Mouse (Mus musculus): ENCODE data around the gene Bnip2. TPM values are rescaled to one million over a fixed set of nuclear protein-coding genes. Genes with fewer than 3 reads are reported as not detected.

Bnip2 gene
- total and polyA plus RNA-seq, 3 experiments = 54.3 to 104 (median 88.1) TPM

DNA sequence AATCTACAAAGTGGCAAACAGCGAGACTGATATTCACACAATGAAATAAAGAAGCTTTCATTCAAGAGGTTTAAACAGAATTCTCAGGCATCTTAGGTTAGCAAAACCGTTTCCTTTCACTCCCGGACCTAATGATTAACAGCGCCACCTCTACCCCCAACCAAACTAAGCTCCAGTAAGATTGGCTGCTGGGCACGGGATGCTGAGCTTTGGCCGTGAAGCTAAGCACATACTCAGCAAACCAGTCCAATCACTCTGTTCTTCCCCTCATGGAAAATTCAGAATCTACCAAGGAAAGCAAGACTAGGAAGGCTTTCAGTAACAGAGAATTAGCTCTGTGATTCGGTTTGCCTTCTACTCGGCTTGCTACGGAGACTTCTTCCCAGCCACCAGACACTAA lies 43.8 kb downstream of the Bnip2 start:
- Histone ChIP-seq H3K4me2 (ENCODE audit: insufficient read depth, low read depth, poor library complexity, severe bottlenecking) (no peak overlapping the region), H3K27ac (ENCODE audit: insufficient read depth, low read depth) (no peak overlapping the region), H3K27me3 (replicated peaks) (no peaks in the 10 kb centered on the region), H3K9ac (ENCODE audit: insufficient read depth, low read depth) (no peak overlapping the region), H3K36me3 (replicated peaks in 1 of 2; ENCODE audit: control insufficient read depth in 1 of 2, insufficient read depth in 1 of 2, low read length in 1 of 2) (no peaks in the 10 kb centered on the region), H3K79me2 (replicated peaks; ENCODE audit: control insufficient read depth, extremely low read depth, insufficient read depth, poor library complexity, severe bottlenecking) (no peaks in the 10 kb centered on the region), H3K4me1 (ENCODE audit: control insufficient read depth in 1 of 2, insufficient read depth in 2 of 2) (peaks cover 3 to 10% of the 10 kb centered on the region in 2 experiments; a peak in 1 of 4 replicates), H3K9me3 (replicated peaks; ENCODE audit: low read length) (no peaks in the 10 kb centered on the region), H3K4me3 (replicated peaks in 1 of 3; ENCODE audit: low read depth in 2 of 3, low read length in 2 of 3, poor library complexity in 1 of 3) (no peak overlapping the region)
- no peak for TF ChIP-seq ZNF384 (IDR thresholded peaks at IDR 0.05; ENCODE audit: low read depth, low read length)
- no peak for TF ChIP-seq TCF12 (IDR thresholded peaks at IDR 0.05; ENCODE audit: low read depth, low read length)
- no peak for TF ChIP-seq ELF1 (IDR thresholded peaks at IDR 0.05; ENCODE audit: low read depth, low read length)
- TF ChIP-seq TBP (conservative IDR thresholded peaks at IDR 0.05; ENCODE audit: low read depth, low read length) = no peak
- no peak for TF ChIP-seq USF1 (IDR thresholded peaks at IDR 0.05; ENCODE audit: low read depth, low read length)
- no peak for TF ChIP-seq SIN3A (IDR thresholded peaks at IDR 0.05; ENCODE audit: low read length)
- TF ChIP-seq NRF1 (IDR thresholded peaks at IDR 0.05; ENCODE audit: low read depth, low read length) = no peak
- TF ChIP-seq POLR2AphosphoS2 (IDR thresholded peaks at IDR 0.05; ENCODE audit: low read depth, low read length) = no peak
- no peak for TF ChIP-seq MAZ (IDR thresholded peaks at IDR 0.05; ENCODE audit: low read depth, low read length)
- no peak for TF ChIP-seq HCFC1 (IDR thresholded peaks at IDR 0.05; ENCODE audit: low read depth, low read length)
- no peak for TF ChIP-seq RAD21 (IDR thresholded peaks at IDR 0.05; ENCODE audit: low read depth, low read length)
- no peak for TF ChIP-seq MAFK (IDR thresholded peaks at IDR 0.05; ENCODE audit: insufficient replicate concordance, low read length)
- TF ChIP-seq CHD2 (IDR thresholded peaks at IDR 0.05; ENCODE audit: low read length) = no peak
- in situ Hi-C loops (cut with MboI; ENCODE audit: low pct_ligation_motif_present, low pct_unique_long_range_greater_than_20kb, low sequenced_read_pairs) = no loop called here
- DNase-seq (ENCODE audit: extremely low read depth) = no peak
- dilution Hi-C loops (cut with MboI; ENCODE audit: extremely low pct_ligation_motif_present, extremely low pct_unique_long_range_greater_than_20kb, low sequenced_read_pairs) = no loop called here

GRCm38 (mm10) chr9:70034702-70035101 lies 45.4 kb downstream of the Bnip2 start:
- H3K4me1 ChIP-seq (ENCODE audit: control insufficient read depth in 1 of 2, insufficient read depth in 2 of 2) = peaks cover 0 to 10% of the 10 kb centered on the region in 2 experiments; a peak in 1 of 4 replicates
- H3K27ac ChIP-seq (ENCODE audit: insufficient read depth, low read depth) = no peak overlapping the region
- in situ Hi-C loops (cut with MboI; ENCODE audit: low pct_ligation_motif_present, low pct_unique_long_range_greater_than_20kb, low sequenced_read_pairs) = no loop called here
- no peaks in the 10 kb centered on the region for H3K27me3 ChIP-seq (replicated peaks)
- H3K4me2 ChIP-seq (ENCODE audit: insufficient read depth, low read depth, poor library complexity, severe bottlenecking) = no peak overlapping the region
- H3K79me2 ChIP-seq (replicated peaks; ENCODE audit: control insufficient read depth, extremely low read depth, insufficient read depth, poor library complexity, severe bottlenecking) = no peaks in the 10 kb centered on the region
- peaks cover 2% of the 10 kb centered on the region for H3K9me3 ChIP-seq (replicated peaks; ENCODE audit: low read length)
- no peak overlapping the region for H3K9ac ChIP-seq (ENCODE audit: insufficient read depth, low read depth)
- TF ChIP-seq EP300 (IDR thresholded peaks at IDR 0.05; ENCODE audit: low read length) = no peak
- TF ChIP-seq RAD21 (IDR thresholded peaks at IDR 0.05; ENCODE audit: low read depth, low read length) = no peak
- TF ChIP-seq ZNF384 (IDR thresholded peaks at IDR 0.05; ENCODE audit: low read depth, low read length) = no peak
- no peak for TF ChIP-seq KAT2A (IDR thresholded peaks at IDR 0.05; ENCODE audit: insufficient replicate concordance, low read length)
- no peak for TF ChIP-seq POLR2A (IDR thresholded peaks at IDR 0.05; ENCODE audit: low read depth, low read length)
- no peak for TF ChIP-seq JUN (IDR thresholded peaks at IDR 0.05; ENCODE audit: insufficient read depth, low read depth, low read length)
- TF ChIP-seq PAX5 (IDR thresholded peaks at IDR 0.05; ENCODE audit: low read length) = no peak
- no peak for TF ChIP-seq POLR2AphosphoS2 (IDR thresholded peaks at IDR 0.05; ENCODE audit: low read depth, low read length)
- no peak for TF ChIP-seq ETS1 (conservative IDR thresholded peaks at IDR 0.05; ENCODE audit: low read depth, low read length)
- TF ChIP-seq CHD2 (IDR thresholded peaks at IDR 0.05; ENCODE audit: low read length) = no peak
- no peak for TF ChIP-seq MAX (IDR thresholded peaks at IDR 0.05; ENCODE audit: low read length)
- TF ChIP-seq MAZ (IDR thresholded peaks at IDR 0.05; ENCODE audit: low read depth, low read length) = no peak
- no peak for TF ChIP-seq GABPA (IDR thresholded peaks at IDR 0.05; ENCODE audit: insufficient replicate concordance, low read depth, low read length)
- TF ChIP-seq NRF1 (IDR thresholded peaks at IDR 0.05; ENCODE audit: low read depth, low read length) = no peak
- TF ChIP-seq ZMIZ1 (IDR thresholded peaks at IDR 0.05; ENCODE audit: low read depth, low read length) = no peak
- no peak for TF ChIP-seq JUND (conservative IDR thresholded peaks at IDR 0.05; ENCODE audit: low read depth, low read length)
- no peak for TF ChIP-seq MYC (IDR thresholded peaks at IDR 0.05; ENCODE audit: low read depth, low read length)
- TF ChIP-seq MAFK (IDR thresholded peaks at IDR 0.05; ENCODE audit: insufficient replicate concordance, low read length) = no peak
- TF ChIP-seq TBP (conservative IDR thresholded peaks at IDR 0.05; ENCODE audit: low read depth, low read length) = no peak
- dilution Hi-C loops (cut with MboI; ENCODE audit: extremely low pct_ligation_motif_present, extremely low pct_unique_long_range_greater_than_20kb, low sequenced_read_pairs) = no loop called here
- no peak for DNase-seq (ENCODE audit: extremely low read depth)
- no peaks in the 10 kb centered on the region for H3K36me3 ChIP-seq (replicated peaks in 1 of 2; ENCODE audit: control insufficient read depth in 1 of 2, insufficient read depth in 1 of 2, low read length in 1 of 2)
- H3K4me3 ChIP-seq (replicated peaks in 1 of 3; ENCODE audit: low read depth in 2 of 3, low read length in 2 of 3, poor library complexity in 1 of 3) = no peak overlapping the region

Measured in CH12.LX (cell line).